Mouse (Mus musculus) lung, embryonic 14.5 days (tissue): Measurements from ENCODE around the gene Crlf1. TPM values are rescaled to one million over a fixed set of nuclear protein-coding genes. Genes with fewer than 3 reads are reported as not detected.
A peak's percentile ranks its signal among the peaks of the same experiment; 100 is the strongest.

Experiments used
- ATAC-seq: fragments of 200-750 bp; cut with Nextera tagmentation; 2 replicates; pipeline ENCODE4 v1.8.0; 2017; ENCODE audit warnings: mild to moderate bottlenecking, moderate TSS enrichment, moderate library complexity; ENCODE audit not compliant: insufficient read depth
- DNase-seq: peaks from one replicate; pipeline ENCODE4 v3.0.0-alpha.2; 2015
- H3K27ac ChIP-seq: fragments of 300-500 bp; sonication (generic); 2 replicates; pipeline ENCODE4 v1.5.1; 2014; ENCODE audit warnings: low read depth, mild to moderate bottlenecking, moderate library complexity
- H3K27me3 ChIP-seq: fragments of 300-500 bp; sonication (generic); 2 replicates; pipeline ENCODE4 v1.6.1; 2014; ENCODE audit warnings: low read length, control low read depth; ENCODE audit not compliant: insufficient read depth
- H3K36me3 ChIP-seq: fragments of 300-500 bp; sonication (generic); 2 replicates; pipeline ENCODE4 v1.6.1; 2014; ENCODE audit warnings: control low read depth; ENCODE audit not compliant: insufficient read depth
- H3K4me1 ChIP-seq: fragments of 300-500 bp; sonication (generic); 2 replicates; pipeline ENCODE4 v1.6.1; 2014; ENCODE audit warnings: antibody characterized with exemption, control low read depth; ENCODE audit not compliant: insufficient read depth
- H3K4me2 ChIP-seq: fragments of 300-500 bp; sonication (generic); 2 replicates; pipeline ENCODE4 v1.6.1; 2014; ENCODE audit warnings: mild to moderate bottlenecking
- H3K4me3 ChIP-seq: fragments of 300-500 bp; sonication (generic); 2 replicates; pipeline ENCODE4 v1.5.1; 2014; ENCODE audit warnings: low read depth, low read length
- H3K9ac ChIP-seq: fragments of 300-500 bp; sonication (generic); 2 replicates; pipeline ENCODE4 v1.6.1; 2014
- H3K9me3 ChIP-seq: fragments of 300-500 bp; sonication (generic); 2 replicates; pipeline ENCODE4 v1.6.1; 2016; ENCODE audit warnings: low read depth, low read length, control low read depth
- CTCF ChIP-seq: IDR thresholded peaks from 2 replicates; pipeline ENCODE4 v1.5.1; 2016; ENCODE audit warnings: antibody characterized with exemption, low read depth
- WGBS: fragments of 180-500 bp; shearing (Covaris S2); extraction: QIAGEN DNeasy Blood & Tissue Kit; methylation state at CpG from one replicate; pipeline ENCODE4 v1.1.7; 2014; 5-methylcytosine and 5-hydroxymethylcytosine counted together
- polyA plus RNA-seq: library from polyadenylated mRNA; unstranded; fragments of >200 nt; fragmentation: Nextera tagmentation; extraction: Ambion mirVana; gene quantifications from 2 replicates; pipeline ENCODE4 v1.2.1, GENCODE M21; 2014

Gene Crlf1
- polyA plus RNA-seq, 1 experiment from 2014 or later = 165 TPM

DNA sequence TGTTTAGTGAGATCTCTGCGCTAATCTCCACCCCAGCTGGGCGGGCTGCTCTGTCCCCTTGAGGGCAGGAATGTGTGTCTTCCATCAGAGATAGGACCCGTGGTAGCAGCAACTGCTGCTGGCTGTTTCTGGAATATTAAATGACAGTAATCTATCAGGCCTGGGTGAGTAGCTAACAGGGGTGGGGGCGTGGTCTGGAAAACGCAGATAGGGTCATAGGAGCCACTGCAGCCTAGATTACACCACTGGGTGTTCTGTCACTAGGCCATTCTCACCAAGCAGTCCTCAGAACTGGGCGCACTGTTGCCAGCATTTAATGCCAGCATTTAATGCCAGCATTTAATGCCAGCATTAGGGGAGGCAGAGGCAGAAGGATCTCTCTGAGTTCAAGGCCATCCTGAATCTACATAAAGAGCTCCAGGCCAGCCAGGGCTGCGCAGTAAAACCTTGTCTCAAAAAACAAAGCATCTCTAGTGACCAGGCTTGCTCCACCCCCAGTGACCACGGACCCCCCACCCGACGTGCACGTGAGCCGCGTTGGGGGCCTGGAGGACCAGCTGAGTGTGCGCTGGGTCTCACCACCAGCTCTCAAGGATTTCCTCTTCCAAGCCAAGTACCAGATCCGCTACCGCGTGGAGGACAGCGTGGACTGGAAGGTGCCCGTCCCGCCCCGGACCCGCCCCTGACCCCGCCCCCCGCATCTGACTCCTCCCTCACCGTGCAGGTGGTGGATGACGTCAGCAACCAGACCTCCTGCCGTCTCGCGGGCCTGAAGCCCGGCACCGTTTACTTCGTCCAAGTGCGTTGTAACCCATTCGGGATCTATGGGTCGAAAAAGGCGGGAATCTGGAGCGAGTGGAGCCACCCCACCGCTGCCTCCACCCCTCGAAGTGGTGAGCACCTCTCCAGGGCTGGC lies 7.7 kb downstream of the Crlf1 start:
- Histone ChIP-seq H3K9me3 (no peaks in the 10 kb centered on the region), H3K4me1 (peaks cover 6% of the 10 kb centered on the region)
- no peak for DNase-seq

GRCm38 (mm10) chr8:70501820-70502529 lies 9.0 kb downstream of the Crlf1 start:
- H3K4me2 ChIP-seq = peak overlapping the region; percentile 13; the same call in 1 of the 2 replicates
- DNase-seq = peak; percentile 47
- 16% methylated on average over 23 of the region's 23 CpGs for WGBS

More for the DNA sequence above, 7.7 kb downstream of the Crlf1 start:
- Histone ChIP-seq H3K36me3 (peaks cover 10% of the 10 kb centered on the region; the same call in 1 of the 2 replicates), H3K27me3 (peaks cover 67% of the 10 kb centered on the region), H3K27ac (no peak overlapping the region), H3K4me2 (peak overlapping the region; percentile 43), H3K9ac (no peak overlapping the region), H3K4me3 (0 out of 2 replicates have a peak overlapping the region, but pooled peaks have one; percentile 6)
- no peak for TF ChIP-seq CTCF
- WGBS = 10% methylated on average over 39 of the region's 39 CpGs
- ATAC-seq = no peak

GRCm38 (mm10) chr8:70502540-70502939 lies 9.6 kb downstream of the Crlf1 start:
- DNase-seq (no peak), ATAC-seq (no peak)
- Histone ChIP-seq H3K4me1 (peaks cover 12% of the 10 kb centered on the region), H3K9ac (no peak overlapping the region), H3K27ac (no peak overlapping the region), H3K36me3 (peaks cover 18% of the 10 kb centered on the region), H3K4me3 (no peak overlapping the region), H3K27me3 (peaks cover 48% of the 10 kb centered on the region), H3K9me3 (no peaks in the 10 kb centered on the region), H3K4me2 (peak overlapping the region; percentile 13; the same call in 1 of the 2 replicates)
- no peak for TF ChIP-seq CTCF
- 42% methylated on average over 12 of the region's 12 CpGs for WGBS

More at GRCm38 (mm10) chr8:70501820-70502529, 9.0 kb downstream of the Crlf1 start:
- no peak for TF ChIP-seq CTCF
- H3K36me3 ChIP-seq = peaks cover 12% of the 10 kb centered on the region
- no peaks in the 10 kb centered on the region for H3K9me3 ChIP-seq
- no peak overlapping the region for H3K9ac ChIP-seq
- no peak overlapping the region for H3K27ac ChIP-seq
- H3K4me1 ChIP-seq = peaks cover 12% of the 10 kb centered on the region
- ATAC-seq = no peak
- H3K4me3 ChIP-seq = no peak overlapping the region
- H3K27me3 ChIP-seq = peaks cover 54% of the 10 kb centered on the region

DNA sequence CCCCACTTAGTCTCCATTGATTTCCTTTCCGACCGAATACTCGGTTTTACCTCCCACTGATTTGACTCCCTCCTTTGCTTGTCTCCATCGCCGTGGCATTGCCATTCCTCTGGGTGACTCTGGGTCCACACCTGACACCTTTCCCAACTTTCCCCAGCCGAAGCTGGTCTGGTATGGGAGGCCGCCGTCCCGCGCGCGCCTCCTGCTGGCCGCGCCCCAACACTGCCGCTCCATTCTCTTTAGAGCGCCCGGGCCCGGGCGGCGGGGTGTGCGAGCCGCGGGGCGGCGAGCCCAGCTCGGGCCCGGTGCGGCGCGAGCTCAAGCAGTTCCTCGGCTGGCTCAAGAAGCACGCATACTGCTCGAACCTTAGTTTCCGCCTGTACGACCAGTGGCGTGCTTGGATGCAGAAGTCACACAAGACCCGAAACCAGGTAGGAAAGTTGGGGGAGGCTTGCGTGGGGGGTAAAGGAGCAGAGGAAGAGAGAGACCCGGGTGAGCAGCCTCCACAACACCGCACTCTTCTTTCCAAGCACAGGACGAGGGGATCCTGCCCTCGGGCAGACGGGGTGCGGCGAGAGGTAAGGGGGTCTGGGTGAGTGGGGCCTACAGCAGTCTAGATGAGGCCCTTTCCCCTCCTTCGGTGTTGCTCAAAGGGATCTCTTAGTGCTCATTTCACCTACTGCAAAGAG lies 10.2 kb downstream of the Crlf1 start:
- H3K9me3 ChIP-seq = no peaks in the 10 kb centered on the region
- peak overlapping the region; percentile 12; the same call in 1 of the 2 replicates for H3K4me2 ChIP-seq
- H3K36me3 ChIP-seq = peaks cover 24% of the 10 kb centered on the region
- H3K27me3 ChIP-seq = peaks cover 43% of the 10 kb centered on the region
- peaks cover 12% of the 10 kb centered on the region for H3K4me1 ChIP-seq
- no peak overlapping the region for H3K27ac ChIP-seq
- DNase-seq = peak; percentile 88
- no peak overlapping the region for H3K4me3 ChIP-seq
- TF ChIP-seq CTCF = peak; percentile 82
- H3K9ac ChIP-seq = no peak overlapping the region
- no peak for ATAC-seq
- 15% methylated on average over 46 of the region's 46 CpGs for WGBS

GRCm38 (mm10) chr8:70504291-70504716 lies 11.3 kb downstream of the Crlf1 start:
- Histone ChIP-seq H3K9me3 (no peaks in the 10 kb centered on the region), H3K4me2 (peak overlapping the region; percentile 1; the same call in 1 of the 2 replicates), H3K4me1 (peaks cover 18% of the 10 kb centered on the region), H3K4me3 (no peak overlapping the region), H3K36me3 (peaks cover 35% of the 10 kb centered on the region), H3K9ac (peak overlapping the region; percentile 15; the same call in 1 of the 2 replicates), H3K27ac (no peak overlapping the region), H3K27me3 (peaks cover 33% of the 10 kb centered on the region)
- TF ChIP-seq CTCF = no peak
- DNase-seq (peak; percentile 77), ATAC-seq (no peak)
- 49% methylated on average over 16 of the region's 16 CpGs for WGBS

- 77% methylated on average over 3 of the region's 3 CpGs for WGBS
- DNase-seq (peak; percentile 86), ATAC-seq (no peak)
- H3K9me3 ChIP-seq = no peaks in the 10 kb centered on the region
- no peak overlapping the region for H3K9ac ChIP-seq
- H3K27me3 ChIP-seq = peaks cover 32% of the 10 kb centered on the region
- no peak overlapping the region; the same call in 1 of the 2 replicates for H3K4me2 ChIP-seq
- H3K36me3 ChIP-seq = peaks cover 35% of the 10 kb centered on the region
- TF ChIP-seq CTCF = peak; percentile 90
- peaks cover 18% of the 10 kb centered on the region for H3K4me1 ChIP-seq
- no peak overlapping the region for H3K27ac ChIP-seq
- H3K4me3 ChIP-seq = no peak overlapping the region
Measured at GRCm38 (mm10) chr8:70504851-70505250, 11.9 kb downstream of the Crlf1 start.
